15 mouse cellular contexts compared by ENCODE assay signal in genomic region chr9:16037375-16037774, GRCm38 (mm10).
"Had no signal": no experiment of that assay in that cellular context is flagged by ENCODE, and none has a peak within 500 bp of the region (broad histone marks: within the 10 kb centered on the region; RNA-seq: fewer than 3 reads in every experiment).

No protein-coding gene starts in this region.

- H3K9ac ChIP-seq: lung, embryonic 14.5 days; midbrain, embryonic 13.5 days; midbrain, embryonic 15.5 days; neural tube, embryonic 13.5 days; stomach, embryonic 15.5 days had no signal

- H3K9me3 ChIP-seq: midbrain, embryonic 10.5 days; midbrain, embryonic 13.5 days; midbrain, embryonic 15.5 days; neural tube, embryonic 13.5 days; stomach, embryonic 15.5 days had no signal

- DNase-seq: lung, adult 18-20 months; lung, embryonic 14.5 days; lung, postnatal 10 days; lung, postnatal 4 days; right cerebral cortex, postnatal 14 days; thymus, adult 2 months; thymus, postnatal 25 days; thymus, postnatal 4 days had no signal

- H3K27me3 ChIP-seq: midbrain, embryonic 13.5 days; midbrain, embryonic 15.5 days; neural tube, embryonic 13.5 days; stomach, embryonic 15.5 days had no signal

- H3K4me2 ChIP-seq: lung, embryonic 14.5 days; midbrain, embryonic 13.5 days; midbrain, embryonic 15.5 days; neural tube, embryonic 13.5 days; stomach, embryonic 15.5 days had no signal

- H3K27ac ChIP-seq: midbrain, embryonic 10.5 days; midbrain, embryonic 13.5 days; midbrain, embryonic 15.5 days; neural tube, embryonic 13.5 days; stomach, embryonic 15.5 days; stomach, postnatal 0 days had no signal

- H3K4me1 ChIP-seq: midbrain, embryonic 10.5 days; midbrain, embryonic 13.5 days; midbrain, embryonic 15.5 days; neural tube, embryonic 13.5 days; stomach, embryonic 15.5 days had no signal

- ATAC-seq: midbrain, embryonic 13.5 days; midbrain, embryonic 15.5 days had no signal

- H3K36me3 ChIP-seq: midbrain, embryonic 10.5 days; midbrain, embryonic 13.5 days; midbrain, embryonic 15.5 days; neural tube, embryonic 13.5 days; stomach, embryonic 15.5 days had no signal

- H3K4me3 ChIP-seq: midbrain, embryonic 10.5 days; midbrain, embryonic 13.5 days; midbrain, embryonic 15.5 days; myocyte; neural tube, embryonic 13.5 days; stomach, embryonic 15.5 days had no signal
